Mouse (Mus musculus) lung, postnatal 0 days (tissue): ENCODE data around the gene Pls1.

Source experiments
- CTCF ChIP-seq: IDR thresholded peaks from 2 replicates; pipeline ENCODE4 v1.5.1; 2016; ENCODE audit warnings: antibody characterized with exemption, mild to moderate bottlenecking
- EP300 ChIP-seq: IDR thresholded peaks from 2 replicates; pipeline ENCODE4 v1.6.1; 2016; ENCODE audit warnings: antibody characterized with exemption, mild to moderate bottlenecking, control low read depth

GRCm38 (mm10) chr9:95858027-95858570, 13.0 kb upstream of the Pls1 start:
- TF ChIP-seq CTCF: no peak
- no peak for TF ChIP-seq EP300
